Mouse (Mus musculus) erythroblast, embryonic 14.5 days (primary cell): Measurements from ENCODE around the gene Card11.

Experiments
- GATA1 ChIP-seq: IDR thresholded peaks from 2 replicates; pipeline ENCODE4 v1.6.1; 2012; ENCODE audit warnings: low read length, inconsistent platforms, mixed read lengths
- TAL1 ChIP-seq: IDR thresholded peaks from 3 replicates; pipeline ENCODE4 v1.6.1; 2012; ENCODE audit warnings: low read length, inconsistent platforms, mixed read lengths

DNA sequence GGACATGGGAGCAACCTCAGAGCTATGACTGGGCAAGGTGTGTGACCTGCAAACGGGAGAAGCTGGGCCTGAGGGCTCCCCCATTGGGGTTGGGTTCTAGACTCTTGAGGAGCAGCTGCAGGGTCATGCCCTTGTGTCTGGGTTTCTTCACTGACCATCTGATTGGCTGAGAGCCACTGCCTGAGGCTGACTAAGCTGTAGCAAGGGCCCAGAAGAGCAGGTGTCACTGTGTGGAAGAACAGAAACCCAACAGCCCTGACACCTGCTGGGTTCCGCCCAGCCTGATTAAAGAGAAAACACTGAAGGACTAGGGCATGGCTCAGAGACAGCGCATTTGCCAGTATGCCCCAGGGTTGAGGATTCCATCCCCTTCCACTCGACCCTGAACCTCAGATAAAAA lies 118.0 kb downstream of the Card11 start:
- TF ChIP-seq TAL1 = no peak
- TF ChIP-seq GATA1 = no peak
